Mouse (Mus musculus) kidney, postnatal 14 days (tissue): Measurements from ENCODE around the gene Elmo2.
A peak's percentile ranks its signal among the peaks of the same experiment; 100 is the strongest.

Experiments used
- DNase-seq: peaks from one replicate; pipeline ENCODE4 v3.0.0; 2022; ENCODE audit warnings: mixed read lengths

Elmo2 gene

GRCm38 (mm10) chr2:165326304-165327190, at the start of gene Elmo2:
TSS of gene Elmo2 (minus strand) at chr2:165326479.
- DNase-seq = peak; percentile 99

DNA sequence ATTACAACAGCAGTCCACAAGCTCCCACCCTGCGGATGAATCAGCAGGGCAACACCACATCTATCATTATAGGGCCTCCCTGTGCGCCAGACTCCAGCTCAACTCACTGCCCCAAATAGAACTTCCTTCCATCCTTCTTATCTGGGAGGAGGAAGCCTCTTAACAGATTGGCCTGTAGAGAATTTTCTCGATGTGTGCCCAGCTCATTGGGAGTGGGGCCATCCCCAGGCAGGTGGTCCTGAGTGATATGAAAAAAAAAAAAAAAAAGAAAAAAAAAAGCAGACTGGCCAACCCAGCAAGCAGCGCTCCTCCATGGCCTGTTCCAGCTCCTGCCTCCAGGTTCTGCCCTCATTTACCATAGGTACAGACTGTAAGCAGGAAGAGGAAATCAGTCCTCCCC, 49.7 kb upstream of the Elmo2 start:
- no peak for DNase-seq

- no peak for DNase-seq
Observed at GRCm38 (mm10) chr2:165375478-165375877, 49.2 kb upstream of the Elmo2 start.

GRCm38 (mm10) chr2:165371066-165371465, 44.8 kb upstream of the Elmo2 start:
- no peak for DNase-seq

GRCm38 (mm10) chr2:165370348-165370747, 44.1 kb upstream of the Elmo2 start:
- no peak for DNase-seq

GRCm38 (mm10) chr2:165368496-165368895, 42.2 kb upstream of the Elmo2 start, which contains the start of gene Zfp663:
TSS of gene Zfp663 (minus strand) at chr2:165368729.
- no peak for DNase-seq

- no peak for DNase-seq
Observed at GRCm38 (mm10) chr2:165367868-165368439, 41.7 kb upstream of the Elmo2 start.

DNA sequence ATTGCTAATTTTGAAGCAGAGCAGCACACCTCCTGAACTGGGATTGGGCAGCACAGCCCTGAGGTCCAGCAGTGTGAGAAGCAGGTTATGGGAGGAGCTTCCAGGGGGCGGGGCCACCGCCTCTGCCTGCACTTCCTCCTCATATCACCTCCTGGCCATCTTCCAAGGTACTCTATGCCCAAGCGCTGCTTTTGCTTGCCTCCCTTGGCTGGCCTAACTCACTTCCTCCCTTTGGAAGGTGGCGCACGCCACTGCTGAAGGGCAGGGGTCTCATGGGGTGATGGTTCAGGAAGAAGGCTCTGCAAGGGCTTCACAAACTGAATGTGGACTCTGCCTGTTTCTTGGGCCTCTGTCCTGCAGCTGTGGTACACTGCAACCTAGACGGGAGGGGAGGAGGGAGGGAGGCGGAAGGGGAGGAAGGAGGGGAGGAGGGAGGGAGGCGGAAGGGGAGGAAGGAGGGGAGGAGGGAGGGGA, 40.8 kb upstream of the Elmo2 start:
- DNase-seq = peak; percentile 81

- peak; percentile 51 for DNase-seq
Observed at GRCm38 (mm10) chr2:165364334-165365091, 38.2 kb upstream of the Elmo2 start.

GRCm38 (mm10) chr2:165363282-165363681, 37.0 kb upstream of the Elmo2 start:
- no peak for DNase-seq

DNA sequence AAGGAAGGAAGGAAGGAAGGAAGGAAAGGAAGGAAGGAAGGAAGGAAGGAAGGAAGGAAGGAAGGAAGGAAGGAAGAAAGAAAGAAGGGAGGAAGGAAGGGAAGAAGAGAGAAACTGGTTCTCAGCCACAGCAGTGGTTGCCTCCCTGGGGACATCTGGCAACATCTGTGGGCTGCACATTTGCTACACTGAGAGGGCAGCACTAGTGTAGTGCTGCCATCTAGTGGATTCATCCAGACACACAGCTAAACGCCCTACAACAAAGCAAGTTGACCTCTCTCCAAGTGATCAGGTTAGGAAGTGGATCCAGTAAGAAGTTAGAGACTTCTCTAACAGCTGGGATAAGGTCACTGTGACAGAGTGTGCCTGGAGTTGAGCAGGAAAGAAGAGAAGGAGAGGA, 34.6 kb upstream of the Elmo2 start:
- peak; percentile 70 for DNase-seq

DNA sequence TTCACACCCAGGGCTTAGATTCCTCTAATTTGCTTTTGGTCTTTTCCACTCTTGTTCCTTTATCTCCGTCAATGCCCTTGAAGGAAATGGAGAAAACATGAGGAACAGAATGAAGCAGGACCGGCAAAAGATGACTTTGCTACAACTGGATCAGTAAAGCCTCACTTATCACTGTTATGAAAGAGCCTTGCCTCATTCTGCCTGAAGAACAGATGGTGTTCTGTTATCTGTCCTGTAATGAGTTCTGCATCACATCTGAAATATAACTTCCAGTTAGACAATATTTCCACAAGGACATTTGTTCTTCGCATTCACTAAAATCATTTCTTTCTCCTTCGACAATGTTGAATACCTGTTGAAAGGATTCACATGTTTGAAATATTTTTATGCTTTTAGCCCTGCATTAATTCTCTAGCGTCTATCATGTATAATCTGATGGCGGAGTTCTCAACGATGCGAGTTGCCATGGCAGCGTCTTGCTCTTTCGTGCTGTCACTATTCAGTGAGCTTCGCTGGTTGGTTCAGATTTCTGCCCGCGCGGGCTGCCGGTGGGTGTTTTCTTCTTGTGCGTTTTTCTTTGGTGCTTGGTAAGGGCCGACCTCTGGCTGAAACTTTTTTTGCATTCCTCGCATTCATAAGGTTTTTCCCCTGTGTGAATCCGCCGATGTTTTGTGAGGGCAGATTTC, 25.7 kb upstream of the Elmo2 start:
- DNase-seq = no peak

DNA sequence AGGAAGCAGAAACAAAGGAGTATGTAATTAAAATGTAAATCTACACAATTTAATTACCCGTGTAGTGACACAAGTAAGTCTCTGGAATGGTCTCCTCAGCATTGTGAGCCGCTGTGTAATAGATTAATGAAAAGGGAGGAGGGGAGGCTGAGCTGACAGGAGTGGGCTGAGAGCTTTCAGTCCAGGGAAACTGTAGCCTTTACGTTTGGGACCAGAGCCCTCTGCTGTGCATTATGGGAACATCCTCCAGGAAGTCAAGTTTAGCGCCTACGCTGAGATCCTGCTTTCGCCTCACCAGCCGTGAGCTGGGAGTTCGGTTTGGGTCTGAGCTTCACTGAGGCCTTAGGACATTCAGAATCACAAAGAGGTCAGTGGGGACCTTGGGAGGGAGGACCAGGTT, 23.2 kb upstream of the Elmo2 start:
- DNase-seq = peak; percentile 30

GRCm38 (mm10) chr2:165346180-165346579, 19.9 kb upstream of the Elmo2 start:
- DNase-seq = no peak

DNA sequence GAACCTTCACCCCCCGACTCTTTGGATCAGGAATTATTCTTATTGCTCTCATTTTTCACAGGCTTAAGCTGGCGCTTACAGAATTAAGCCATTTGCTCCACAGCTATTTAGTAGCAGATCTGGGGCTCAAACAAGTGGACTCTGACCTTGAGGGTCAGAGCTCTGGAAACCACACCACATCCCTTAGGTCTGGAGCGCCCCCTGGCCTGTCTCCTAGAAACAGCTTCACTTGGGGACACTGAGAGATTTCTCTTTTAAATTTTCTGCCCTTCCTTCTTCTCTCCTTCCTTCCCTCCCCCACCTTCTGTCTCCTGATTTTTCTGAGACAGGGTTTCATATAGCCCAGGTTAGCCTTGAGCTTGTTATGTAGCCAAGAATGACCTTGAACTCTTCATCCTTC, 10.9 kb upstream of the Elmo2 start:
- DNase-seq = peak; percentile 84

DNA sequence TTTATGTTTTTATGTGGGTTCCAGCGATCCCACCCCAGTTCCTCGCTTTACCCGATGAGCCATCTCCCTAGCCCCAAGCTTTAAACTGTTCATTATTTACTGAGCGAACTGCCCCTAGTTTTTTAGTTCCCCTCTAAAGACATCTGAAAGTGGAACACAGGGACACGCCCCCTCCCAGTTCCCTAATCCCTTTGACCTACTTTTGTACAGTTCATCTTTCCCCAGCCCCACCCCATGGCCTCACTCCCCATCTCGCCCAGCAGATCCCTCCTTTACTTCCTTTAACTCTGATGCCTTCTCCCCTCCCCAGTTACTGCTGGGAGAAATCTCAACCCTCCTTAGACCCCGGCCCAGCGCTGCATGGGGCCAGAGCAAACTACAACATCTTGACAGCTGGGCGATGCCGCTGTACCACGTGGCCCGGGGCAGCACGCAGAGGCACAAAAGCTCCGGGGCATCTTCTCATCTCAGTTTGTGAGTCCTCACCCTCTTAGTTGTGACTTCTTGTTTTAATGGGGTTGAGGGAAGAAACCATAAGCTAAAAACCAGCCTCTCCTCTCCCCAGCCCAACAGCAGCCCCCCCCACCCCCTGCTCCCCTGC, 6.4 kb upstream of the Elmo2 start:
- no peak for DNase-seq

- no peak for DNase-seq
Observed at GRCm38 (mm10) chr2:165329703-165330102, 3.4 kb upstream of the Elmo2 start.

DNA sequence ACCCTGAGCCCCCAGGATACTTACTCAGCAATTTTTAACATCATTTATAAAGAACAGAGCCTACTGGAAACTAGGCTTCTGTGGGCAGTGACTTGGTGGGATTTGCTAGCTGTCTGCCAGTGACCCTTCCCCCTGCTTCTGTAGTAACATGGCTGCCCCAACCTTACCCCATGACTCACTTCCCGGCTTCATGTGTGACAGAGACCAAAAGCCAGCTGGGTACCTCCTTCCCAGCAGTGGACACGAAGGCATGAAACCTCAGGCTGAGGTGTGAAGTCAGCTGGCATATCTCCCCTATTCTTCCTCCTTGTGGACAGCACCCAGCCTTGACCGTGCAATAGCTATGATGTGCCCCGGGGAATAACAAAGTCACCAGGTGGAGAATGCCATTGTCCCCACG, 2.5 kb upstream of the Elmo2 start:
- DNase-seq = no peak

GRCm38 (mm10) chr2:165327386-165327785, 1.1 kb upstream of the Elmo2 start:
- DNase-seq = no peak

GRCm38 (mm10) chr2:165325521-165326303, 567 bp downstream of the Elmo2 start:
- no peak for DNase-seq

GRCm38 (mm10) chr2:165323928-165324327, 2.4 kb downstream of the Elmo2 start:
- DNase-seq = peak; percentile 53

GRCm38 (mm10) chr2:165323484-165323883, 2.8 kb downstream of the Elmo2 start:
- DNase-seq = no peak
